Mouse (Mus musculus): Measurements from ENCODE around the gene Sipa1l3. TPM values are rescaled to one million over a fixed set of nuclear protein-coding genes. Genes with fewer than 3 reads are reported as not detected.

Gene Sipa1l3
- polyA plus RNA-seq (2017; shearing (Covaris generic)), result 11.0 TPM

DNA sequence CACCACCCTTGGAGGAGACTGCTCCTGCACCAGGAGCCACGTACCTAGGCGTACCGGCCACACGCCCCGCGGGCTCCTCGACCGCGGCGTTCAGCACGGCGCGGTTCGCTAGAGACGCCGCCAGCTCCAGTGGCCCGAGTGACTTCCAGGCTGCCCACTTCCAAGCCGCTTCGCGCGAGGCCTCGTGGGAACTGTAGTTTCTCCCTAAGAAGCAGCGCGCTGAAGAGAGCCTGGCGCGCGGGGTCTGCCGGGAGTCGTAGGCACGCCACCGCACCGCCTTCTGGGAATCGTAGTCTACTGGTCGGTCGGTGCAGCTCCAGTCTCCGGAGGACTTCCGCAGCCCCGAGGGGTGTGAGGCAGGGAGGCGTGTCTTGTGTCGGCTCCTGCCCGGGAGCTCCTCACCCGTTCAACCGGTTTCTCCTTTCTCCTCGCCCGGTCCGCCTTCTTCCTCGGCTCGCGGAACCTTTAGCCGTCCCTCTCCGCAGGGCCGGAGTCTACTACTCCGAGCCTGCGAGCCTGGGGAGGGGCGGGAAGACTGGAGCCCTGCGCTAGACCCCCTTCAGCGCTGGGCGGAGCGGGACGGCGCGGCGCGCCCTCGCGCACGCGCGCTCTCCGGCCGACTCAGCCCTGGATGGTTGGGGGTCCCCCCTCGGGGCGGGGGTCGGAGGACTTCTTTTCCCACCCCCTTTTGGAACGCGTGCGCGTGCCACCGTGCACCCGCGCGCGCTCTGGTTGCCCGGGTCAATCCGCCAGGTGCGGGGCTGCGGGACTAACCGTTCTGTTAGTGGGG, at the start of gene Sipa1l3:
Gene Sipa1l3 (minus strand): TSS at position 221 of the 790 bp plus-strand sequence.

DNA sequence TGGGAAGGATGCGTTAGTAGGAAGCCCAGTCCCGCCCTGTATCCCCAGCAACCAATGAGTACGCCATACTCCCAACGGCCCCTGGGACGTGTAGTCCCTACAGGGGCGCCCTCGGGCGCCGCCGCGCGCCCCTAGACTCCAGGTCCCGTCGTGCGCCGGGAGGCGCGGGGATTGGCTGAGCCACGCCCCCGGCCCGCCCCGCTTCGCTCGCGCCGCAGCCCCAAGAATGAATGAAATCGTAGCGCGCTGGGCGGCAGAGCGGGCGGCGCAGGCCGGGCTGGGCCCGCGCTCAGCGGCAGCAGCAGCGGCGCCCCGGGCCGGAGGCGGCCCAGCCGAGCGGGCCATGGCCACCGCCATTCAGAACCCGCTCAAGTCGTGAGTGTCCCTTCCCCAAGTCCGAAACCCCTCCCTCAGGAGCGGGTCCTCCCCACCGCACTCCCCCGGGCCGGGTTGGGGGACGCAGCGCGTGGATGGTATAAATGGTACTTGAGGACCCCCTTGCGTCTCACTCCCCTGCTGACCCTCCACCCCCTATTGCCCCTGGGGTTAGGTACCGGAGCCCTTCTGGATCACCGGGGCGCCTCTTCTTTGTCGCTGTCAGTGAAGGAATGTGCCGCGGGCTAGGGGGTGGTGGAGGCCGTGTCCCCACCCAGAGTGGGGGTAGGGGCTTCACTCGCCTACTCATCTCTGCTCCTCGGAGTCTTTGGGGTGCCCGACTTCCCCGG, 214.5 kb downstream of the Sipa1l3 start, which contains the start of gene Dpf1:
Gene Dpf1 (plus strand): TSS at position 214 of the 725 bp plus-strand sequence.

DNA sequence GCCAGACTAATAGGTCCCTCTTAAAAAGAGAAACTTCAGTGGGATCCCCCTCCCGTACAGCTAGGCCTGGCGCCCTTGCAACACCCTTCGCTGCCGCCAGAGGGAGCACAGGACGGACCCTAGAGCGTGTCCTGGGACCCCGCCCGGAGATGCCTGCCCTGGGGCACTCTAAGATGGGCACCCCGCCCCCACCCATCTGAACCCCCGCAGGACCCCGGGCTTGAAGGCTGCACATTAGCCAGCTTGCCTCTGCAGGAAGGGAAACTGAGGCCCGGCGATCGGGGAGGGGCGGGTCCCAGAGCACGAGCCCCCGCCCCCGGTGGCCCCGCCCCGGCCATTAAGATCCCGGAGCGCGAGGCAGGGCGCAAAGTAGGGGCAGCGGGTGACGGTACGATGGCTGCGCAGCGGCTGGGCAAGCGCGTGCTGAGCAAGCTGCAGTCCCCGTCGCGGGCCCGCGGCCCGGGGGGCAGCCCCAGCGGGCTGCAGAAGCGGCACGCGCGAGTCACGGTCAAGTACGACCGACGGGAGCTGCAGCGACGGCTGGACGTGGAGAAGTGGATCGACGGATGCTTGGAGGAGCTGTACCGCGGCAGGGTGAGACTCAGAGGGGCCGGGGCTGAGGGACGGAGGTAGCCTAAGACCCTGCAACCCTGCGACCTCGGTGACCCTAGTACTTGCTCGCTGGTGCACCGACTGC, 229.4 kb downstream of the Sipa1l3 start, which contains the start of gene Ppp1r14a:
Gene Ppp1r14a (plus strand): TSS at position 367 of the 697 bp plus-strand sequence.

GRCm38 (mm10) chr7:29281201-29282073, 237.0 kb downstream of the Sipa1l3 start, which contains the start of gene Spint2:
Gene Spint2, minus strand, starts transcription at chr7:29281912.

Other genes starting within 250 kb of the Sipa1l3 start
- gene Spint2, start 236.7 kb downstream of the Sipa1l3 start, polyA plus RNA-seq (2017; shearing (Covaris generic)), result 139 TPM
- not detected for gene Ppp1r14a, start 229.3 kb downstream of the Sipa1l3 start, polyA plus RNA-seq (2017; shearing (Covaris generic))
- not detected for gene Dpf1, start 214.7 kb downstream of the Sipa1l3 start, polyA plus RNA-seq (2017; shearing (Covaris generic))
- gene Catsperg2, start 208.4 kb upstream of the Sipa1l3 start, polyA plus RNA-seq (2017; shearing (Covaris generic)), result not detected
- gene Zfp84, start 249.9 kb upstream of the Sipa1l3 start, polyA plus RNA-seq (2017; shearing (Covaris generic)), result 13.2 TPM

All from effector memory CD4-positive, alpha-beta T cell, adult 5 months (primary cell).